Mouse (Mus musculus): ENCODE measurements around the gene Fam120b. TPM values are rescaled to one million over a fixed set of nuclear protein-coding genes. Genes with fewer than 3 reads are reported as not detected.
"Not testable (repeated sequence)": the region's sequence is repeated elsewhere in the genome, so short reads cannot be mapped to it uniquely, and the experiment has no call there.

The Fam120b gene
- total RNA-seq, 2 experiments from 2014 or later, result 44.0 to 46.6 TPM

DNA sequence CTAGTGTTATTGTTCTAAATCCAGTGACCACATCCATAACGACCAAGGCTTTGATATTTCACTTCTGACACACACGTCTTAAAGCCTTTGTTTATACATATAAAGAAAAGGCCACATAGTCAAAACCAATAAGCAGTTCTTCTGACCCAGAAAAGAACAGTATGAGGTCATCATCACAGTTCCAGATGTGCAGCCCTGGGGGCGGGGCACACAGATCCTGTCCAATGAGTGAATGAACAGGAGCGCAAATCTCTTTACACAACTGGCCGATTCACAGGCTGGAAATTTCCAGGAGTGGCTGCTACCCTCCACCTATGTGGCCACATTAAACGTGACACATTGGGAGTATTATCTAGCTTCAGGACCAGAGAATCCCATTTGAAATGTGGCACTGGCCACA, 33.4 kb downstream of the Fam120b start:
- DNase-seq (ENCODE audit: low spot score in 2 of 2), result no peak

DNA sequence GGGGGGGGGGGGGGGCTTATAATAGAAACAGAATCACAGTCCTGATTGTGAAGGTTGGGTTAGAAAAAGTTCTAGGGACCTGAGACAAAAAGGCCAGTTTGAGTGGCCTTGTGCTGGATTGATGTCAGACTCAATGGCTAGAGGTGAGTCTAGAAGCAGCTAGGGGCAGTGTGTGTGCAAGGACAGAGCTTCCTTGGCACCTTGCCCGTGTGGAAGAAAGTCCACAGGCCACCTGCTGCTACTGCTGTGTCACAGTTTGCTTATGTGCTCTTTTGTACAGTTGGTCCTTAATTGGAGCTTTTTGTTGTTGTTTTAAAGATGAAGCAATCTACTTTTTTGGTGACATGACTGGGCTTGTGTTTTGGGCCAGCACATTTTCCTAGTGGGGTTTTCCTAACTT, 33.9 kb downstream of the Fam120b start:
- no peak for DNase-seq (ENCODE audit: low spot score in 2 of 2)

DNA sequence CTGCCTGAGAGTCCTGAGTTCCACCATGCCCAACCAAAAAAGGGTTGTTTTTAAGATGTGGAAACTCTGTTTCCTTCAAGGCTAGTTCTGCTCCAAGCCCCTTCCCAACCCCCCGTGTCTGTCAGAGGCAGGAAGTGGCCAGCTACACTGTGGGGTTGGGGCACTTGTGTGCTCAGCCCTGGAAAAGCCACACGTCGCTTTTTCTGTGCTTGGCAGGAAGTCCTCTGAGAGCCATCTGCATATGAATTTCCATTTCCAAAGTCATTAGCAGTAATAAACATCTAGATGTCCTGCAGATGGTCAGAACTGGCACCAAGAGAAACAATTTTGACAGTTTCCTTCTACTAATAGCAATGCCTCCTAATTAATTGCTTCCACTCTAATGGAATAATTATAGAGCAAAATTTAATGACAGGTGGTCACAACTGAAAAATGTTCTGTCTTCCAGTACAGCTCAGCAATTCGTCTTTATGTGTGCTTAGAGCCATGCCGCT, 35.1 kb downstream of the Fam120b start:
- no peak for DNase-seq (ENCODE audit: low spot score in 2 of 2)

DNA sequence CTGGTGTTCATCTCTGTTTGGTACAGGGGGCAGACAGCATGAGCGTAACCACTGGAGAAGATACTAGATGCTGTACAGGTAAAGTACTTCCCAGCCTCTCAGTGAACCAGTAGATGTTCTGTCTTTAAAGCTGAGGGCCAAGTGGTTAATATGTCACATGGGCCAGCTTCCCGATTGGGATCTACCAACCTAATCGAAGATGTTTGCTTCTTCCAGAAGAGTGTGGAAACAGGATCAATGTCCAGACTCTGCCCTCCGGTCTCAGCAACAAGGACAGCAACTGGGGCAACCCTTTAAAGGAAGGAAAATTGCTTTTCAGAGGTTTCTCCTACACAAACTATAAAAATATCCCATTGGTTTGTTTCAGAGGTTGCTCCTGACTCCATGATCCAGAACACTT, 35.5 kb downstream of the Fam120b start:
- DNase-seq (ENCODE audit: low spot score in 2 of 2), result no peak

DNA sequence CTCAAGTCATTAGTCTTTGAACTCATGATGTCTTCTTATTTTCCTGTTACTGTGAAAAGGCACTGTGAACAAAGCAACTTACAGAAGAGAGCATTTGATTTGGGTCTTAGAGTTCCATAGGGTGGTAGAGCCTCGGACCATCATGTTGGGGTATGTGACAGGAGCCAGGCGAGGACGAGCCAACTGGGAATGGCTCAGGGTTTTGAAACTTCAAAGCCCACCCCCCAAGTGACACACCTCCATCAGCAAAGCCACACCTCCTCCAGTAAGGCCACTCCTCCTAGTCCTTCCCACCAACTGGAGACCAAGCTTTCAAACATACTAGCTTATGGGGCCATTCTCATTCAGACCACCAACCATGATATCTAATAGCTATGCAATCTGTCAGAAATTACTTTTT, 36.0 kb downstream of the Fam120b start:
- DNase-seq (ENCODE audit: low spot score in 2 of 2), result no peak

DNA sequence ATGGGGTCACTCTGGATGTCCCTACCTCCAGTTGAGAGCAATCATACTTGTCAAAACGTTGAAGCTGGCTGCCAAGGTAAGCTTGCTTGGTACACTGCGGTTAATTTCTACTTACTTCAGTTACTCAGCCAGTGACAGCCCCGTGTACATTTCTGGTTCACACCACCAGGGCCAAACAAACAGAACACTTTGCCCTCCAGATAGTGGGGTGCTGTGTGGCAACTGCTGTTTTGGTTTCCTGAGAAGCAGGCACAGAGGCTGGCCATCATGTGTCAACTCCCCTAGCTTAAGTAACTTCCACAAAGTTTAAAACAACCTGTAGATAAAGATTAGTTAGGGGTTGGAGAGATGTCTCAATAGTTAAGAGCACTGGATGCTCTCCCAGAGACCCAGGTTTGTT, 38.7 kb downstream of the Fam120b start:
- DNase-seq (ENCODE audit: low spot score in 2 of 2), result no peak

DNA sequence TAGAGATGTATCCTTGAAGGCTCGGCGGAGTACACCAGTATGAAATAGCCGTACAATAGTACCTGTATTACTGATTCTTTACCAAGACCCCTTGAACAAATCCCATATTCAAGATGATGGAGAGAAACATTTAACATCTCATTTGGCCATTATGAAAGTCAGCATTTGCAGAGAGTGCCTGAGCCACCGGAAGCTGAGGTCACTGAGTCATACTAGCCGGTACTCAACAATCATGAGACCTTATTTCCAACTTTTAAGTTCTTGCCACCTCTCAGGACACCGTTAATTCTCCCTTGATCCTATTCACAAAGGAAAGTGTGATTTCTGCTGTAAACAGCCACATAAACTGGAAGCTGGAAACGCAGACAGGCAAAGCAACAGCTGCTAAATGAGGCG, 44.1 kb downstream of the Fam120b start:
- DNase-seq (ENCODE audit: low spot score in 2 of 2), result no peak

DNA sequence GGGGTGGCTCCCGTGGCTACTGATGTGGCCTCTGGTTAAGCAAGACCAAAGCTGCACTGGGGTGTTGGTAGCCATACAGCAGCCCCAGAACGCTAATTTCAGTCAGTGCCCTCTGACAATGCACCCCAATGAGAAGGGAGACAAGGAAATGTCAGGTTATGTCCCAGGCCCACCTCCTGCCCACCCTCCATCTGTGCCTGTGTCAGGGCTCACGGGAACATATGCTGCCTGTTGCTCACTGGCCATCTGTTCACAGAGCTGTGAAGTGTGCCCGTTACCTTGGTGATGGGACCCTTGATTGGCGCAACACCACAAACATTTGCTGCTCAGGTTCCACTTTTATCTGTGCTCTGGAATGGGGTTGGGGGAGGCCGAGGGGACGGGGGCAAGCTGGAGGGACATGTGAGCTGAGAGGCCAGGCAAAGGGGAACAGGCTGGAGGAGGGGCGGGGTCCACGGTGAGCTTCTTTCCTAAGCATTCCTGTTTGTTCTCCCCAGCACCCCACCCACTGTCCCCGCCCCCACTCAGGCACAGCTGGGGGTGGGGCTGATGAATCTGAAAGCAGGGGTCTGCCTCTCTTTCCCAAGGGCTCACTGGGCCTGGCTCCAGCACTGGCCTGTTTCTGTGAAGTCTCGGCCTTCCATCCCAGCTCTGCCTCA, 44.6 kb downstream of the Fam120b start:
- DNase-seq (ENCODE audit: low spot score in 2 of 2), result peak; percentile 11 to 26

DNA sequence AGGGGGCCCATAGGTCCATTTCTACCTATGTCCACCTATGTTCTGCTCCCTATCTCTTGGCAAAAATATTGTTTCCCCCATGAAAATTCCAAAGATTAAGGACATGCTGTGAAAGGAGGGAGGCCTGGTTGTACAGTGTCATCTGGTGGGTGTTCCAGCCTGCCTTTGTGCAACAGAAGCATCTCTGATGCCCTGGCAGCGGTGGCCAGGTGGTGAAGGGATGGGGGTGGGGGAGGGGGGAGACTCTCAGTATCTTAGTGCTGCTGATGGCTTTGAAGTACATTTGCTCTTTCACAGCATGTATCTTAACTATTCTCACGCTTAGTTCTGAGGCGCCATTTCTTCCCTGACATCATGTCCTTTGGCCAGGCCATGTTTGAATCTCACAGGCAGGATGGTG, 49.4 kb downstream of the Fam120b start:
- no peak for DNase-seq (ENCODE audit: low spot score in 2 of 2)

DNA sequence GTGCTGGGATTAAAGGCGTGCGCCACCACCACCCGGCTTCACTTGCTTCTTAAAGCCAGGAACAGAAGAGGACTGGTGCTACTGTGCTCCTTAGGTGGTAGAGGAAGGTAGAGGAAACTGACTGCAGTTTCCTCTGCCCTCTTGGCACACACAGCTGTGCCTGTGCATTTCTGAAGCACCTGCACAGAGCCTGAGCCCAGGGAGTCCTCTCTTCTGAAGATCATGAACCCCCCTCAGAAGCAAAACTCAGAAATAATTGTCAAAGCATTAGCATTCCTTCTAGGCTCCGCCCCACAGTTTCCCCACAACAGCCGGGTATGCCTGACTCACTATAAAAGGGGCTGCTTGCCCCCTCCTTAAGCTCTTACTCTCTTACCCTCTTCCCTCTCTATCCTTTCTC, 51.8 kb downstream of the Fam120b start:
- DNase-seq (ENCODE audit: low spot score in 2 of 2), result no peak

DNA sequence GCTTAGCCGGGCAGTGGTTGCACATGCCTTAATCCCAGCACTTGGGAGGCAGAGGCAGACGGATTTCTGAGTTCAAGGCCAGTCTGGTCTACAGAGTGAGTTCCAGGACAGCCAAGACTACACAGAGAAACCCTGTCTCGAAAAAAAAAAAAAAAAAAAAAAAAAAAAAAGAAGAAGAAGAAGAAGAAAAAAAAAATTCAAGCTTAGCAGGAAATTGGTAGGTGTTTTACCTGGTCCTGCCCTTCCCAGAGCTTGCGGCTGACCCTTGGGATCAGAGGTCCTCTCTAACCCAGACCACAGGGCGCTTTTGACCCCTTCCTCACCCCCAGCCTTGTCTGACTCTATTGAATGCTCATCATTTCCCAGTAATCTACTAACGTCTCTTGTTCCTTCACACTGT, 53.1 kb downstream of the Fam120b start:
- DNase-seq (ENCODE audit: low spot score in 2 of 2), result not testable (repeated sequence)

DNA sequence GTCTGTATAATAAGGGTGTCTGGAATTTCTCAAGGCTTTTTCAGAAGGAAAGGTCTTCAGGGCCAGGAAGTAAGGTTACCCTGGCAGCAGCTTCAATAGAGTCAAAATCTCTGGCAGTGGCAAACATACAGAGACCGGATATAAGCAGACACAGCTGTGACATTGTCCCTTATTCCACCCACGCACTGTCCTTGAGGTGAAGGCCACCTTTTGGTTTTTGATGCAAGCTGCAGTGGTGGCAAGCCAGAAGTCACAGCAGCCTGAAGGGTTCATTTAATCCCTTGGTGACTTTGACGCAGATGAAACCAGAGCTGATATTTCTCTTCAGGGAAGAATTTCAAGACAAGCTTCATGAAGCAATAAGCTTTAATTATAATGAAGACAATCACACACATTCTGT, 53.6 kb downstream of the Fam120b start:
- no peak for DNase-seq (ENCODE audit: low spot score in 2 of 2)

DNA sequence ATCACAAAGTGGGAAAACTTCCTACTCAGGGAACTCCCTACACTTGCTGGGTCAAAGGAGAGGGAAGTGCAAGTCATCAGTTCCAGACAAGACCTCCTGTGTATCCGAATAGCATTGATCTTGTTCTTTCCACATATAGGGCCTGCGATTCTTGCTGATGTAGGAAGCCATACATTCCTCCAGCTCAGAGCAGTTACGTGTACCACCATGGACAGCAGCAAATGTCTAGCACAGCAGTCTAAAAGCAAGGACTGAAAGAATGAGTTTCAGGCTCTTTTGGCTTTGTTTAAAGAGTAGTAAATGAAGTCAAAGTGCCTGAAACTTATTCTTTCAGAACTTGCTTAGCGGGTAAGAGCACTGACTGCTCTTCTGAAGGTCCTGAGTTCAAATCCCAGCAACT, 59.2 kb downstream of the Fam120b start:
- DNase-seq (ENCODE audit: low spot score in 2 of 2), result no peak

DNA sequence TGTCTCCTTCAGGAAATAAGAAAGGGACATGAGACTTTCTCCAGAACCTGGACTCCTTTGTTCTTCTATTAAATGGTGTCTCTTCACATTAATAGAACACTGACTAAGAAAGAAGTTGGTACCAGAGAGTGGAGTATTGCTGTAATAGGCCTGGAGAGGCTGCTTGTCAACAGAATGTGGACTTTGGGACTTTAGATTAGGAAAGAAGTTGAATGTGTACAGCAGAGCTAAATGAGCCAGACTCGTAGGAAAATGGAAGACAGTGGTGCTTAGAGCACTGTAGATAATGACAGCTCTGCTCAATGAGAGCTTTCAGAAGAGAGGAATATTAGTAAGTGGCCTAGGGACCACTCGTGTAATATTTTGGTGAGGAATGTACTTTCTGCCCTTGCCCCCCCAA, 60.6 kb downstream of the Fam120b start:
- DNase-seq (ENCODE audit: low spot score in 2 of 2), result no peak

DNA sequence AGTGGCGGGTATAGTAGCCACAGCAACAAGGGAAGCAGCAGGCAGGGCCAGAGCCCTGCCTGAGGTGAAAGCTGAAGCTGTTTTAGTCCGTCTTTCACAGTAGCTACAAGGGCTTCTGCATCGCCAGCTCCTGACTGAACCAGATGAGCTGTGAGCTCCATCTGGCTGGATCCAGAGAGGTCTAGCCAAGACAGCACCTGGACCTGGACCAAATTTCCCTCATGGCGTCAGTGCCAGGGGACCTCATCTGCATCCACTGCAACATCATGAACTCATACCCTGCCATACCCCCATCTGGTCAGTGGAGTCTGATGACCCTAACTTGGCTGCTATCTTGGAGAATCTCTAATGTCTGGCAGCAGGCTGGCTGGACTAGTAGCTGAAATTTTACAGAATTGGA, 63.8 kb downstream of the Fam120b start:
- DNase-seq (ENCODE audit: low spot score in 2 of 2), result no peak

DNA sequence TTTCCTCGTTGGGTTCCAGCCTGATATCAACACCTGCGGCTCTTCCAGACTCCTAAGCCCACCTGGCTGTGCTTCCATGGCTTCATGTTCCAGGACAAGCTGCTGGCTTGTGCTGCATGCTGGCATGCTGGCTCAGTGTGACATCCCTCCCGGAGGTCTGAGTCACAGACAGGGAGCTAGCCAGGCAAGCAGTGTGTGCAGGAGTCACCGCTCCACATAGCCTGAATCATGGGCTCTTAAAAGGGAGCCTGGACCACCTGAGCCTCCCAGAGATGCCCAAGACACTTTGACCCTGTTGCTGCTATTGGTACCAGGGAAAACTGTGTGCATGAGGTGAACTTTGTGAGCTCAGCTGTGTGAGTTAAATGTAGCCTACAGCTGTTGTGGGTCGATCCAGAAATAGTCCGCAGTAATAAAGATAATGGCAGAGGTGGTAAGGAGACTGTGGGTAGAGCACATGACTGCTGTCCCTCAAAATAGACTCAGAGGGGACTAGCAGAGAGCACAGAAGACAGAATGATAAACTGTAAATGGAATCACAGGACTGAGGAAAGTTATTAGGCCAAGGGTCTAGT, 66.0 kb downstream of the Fam120b start:
- peak; percentile 10 to 13 for DNase-seq (ENCODE audit: low spot score in 2 of 2)

DNA sequence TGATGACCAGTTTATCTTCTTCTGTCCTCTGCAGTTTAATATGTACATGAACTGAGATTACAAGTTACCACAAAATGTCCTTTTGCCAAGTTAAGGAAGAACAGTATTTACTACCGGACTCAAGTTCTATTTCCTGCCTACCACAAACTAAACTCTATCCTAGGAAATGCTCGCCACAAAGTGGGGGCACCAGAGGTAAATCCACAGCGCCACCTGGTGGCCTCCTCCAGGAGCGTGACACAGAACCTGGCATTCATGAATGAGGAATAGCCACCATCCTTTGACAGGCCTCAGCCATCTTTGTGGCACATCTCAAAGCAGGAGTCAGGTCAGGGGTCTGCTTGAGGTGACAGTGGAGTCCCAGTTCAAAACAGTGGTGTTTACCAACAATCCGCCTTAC, 71.7 kb downstream of the Fam120b start:
- DNase-seq (ENCODE audit: low spot score in 2 of 2), result peak; percentile 63 to 73

DNA sequence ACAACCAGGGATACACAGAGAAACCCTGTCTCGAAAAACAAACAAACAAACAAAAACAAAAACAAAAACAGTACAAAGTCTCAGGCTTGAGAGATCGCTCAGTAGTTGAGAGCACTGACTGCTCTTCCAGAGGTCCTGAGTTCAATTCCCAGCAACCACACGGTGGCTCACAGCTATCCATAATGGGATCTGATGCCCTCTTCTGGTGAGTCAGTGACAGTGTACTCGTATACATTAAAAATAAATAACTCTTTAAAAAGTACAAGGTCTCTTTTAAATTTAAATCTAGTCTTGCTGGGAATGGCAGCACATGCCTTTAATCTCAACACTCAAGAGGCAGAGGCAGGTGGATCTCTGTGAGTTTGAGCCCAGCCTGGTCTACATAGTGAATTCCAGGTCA, 76.7 kb downstream of the Fam120b start:
- DNase-seq (ENCODE audit: low spot score in 2 of 2), result no peak

Other genes starting within 250 kb of the Fam120b start
- 1 to 10 TPM; 5.3 to 7.0 TPM for gene Dll1, start 19.3 kb upstream of the Fam120b start, total RNA-seq (2021)
- gene Psmb1, start 103.5 kb downstream of the Fam120b start, total RNA-seq (2021), result 100 to 1,000 TPM; 133 to 136 TPM
- 10 to 100 TPM; 25.7 to 30.0 TPM for gene Tbp, start 103.7 kb downstream of the Fam120b start, total RNA-seq (2021)
- gene Pdcd2, start 131.1 kb downstream of the Fam120b start, total RNA-seq (2021), result 10 to 100 TPM; 17.6 to 22.0 TPM
- 1 to 10 TPM; 3.1 to 3.3 TPM for gene Prdm9, start 168.2 kb downstream of the Fam120b start, total RNA-seq (2021)

All from left cerebral cortex, adult 18-20 months (tissue).